Mouse (Mus musculus): ENCODE data around the gene Tmem98. TPM values are rescaled to one million over a fixed set of nuclear protein-coding genes. Genes with fewer than 3 reads are reported as not detected.

Tmem98 gene
- polyA plus RNA-seq, 1 experiment from 2014 or later: 152 TPM

Other genes with a start within 250 kb of the Tmem98 start
- 6.2 TPM in 2 replicates for gene Myo1d, start 30.1 kb upstream of the Tmem98 start, polyA plus RNA-seq (2014; fragmentation: Nextera tagmentation; extraction: Ambion mirVana)
- gene Spaca3, start 48.2 kb downstream of the Tmem98 start, polyA plus RNA-seq (2014; fragmentation: Nextera tagmentation; extraction: Ambion mirVana): not detected in 2 replicates

All from limb, embryonic 11.5 days (tissue).